Mouse (Mus musculus): Measurements from ENCODE around the gene Pdzrn3. TPM values are rescaled to one million over a fixed set of nuclear protein-coding genes. Genes with fewer than 3 reads are reported as not detected.

Pdzrn3 gene
- polyA plus RNA-seq, 1 experiment, result 13.8 TPM

DNA sequence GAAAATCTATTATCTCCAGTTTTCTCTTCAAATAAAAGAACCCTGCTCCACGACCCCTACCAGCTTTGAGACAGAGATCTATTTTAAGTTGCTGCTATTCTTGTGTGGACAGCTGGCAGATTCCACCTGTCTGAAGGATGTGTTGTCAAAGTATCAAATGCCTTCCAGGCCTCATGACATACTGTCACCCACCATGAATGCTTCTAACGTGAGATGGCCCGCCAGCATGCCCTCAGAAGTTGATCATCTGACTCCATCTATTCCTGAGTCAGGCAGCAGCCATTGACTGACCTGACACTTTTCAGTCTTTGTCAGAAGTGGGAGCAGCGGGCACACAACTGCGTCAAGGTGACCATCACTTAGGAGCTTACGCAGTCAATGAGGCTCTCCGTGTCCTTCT lies 37.6 kb downstream of the Pdzrn3 start:
- no peaks in the 10 kb centered on the region for H3K27me3 ChIP-seq (ENCODE audit: control insufficient read depth, insufficient read depth, insufficient read length)
- no peaks in the 10 kb centered on the region for H3K36me3 ChIP-seq (ENCODE audit: control insufficient read depth, insufficient read depth)
- H3K79me2 ChIP-seq (ENCODE audit: control insufficient read depth, insufficient read depth), result peaks cover 18% of the 10 kb centered on the region
- peak overlapping the region; percentile 8 for H3K4me2 ChIP-seq (ENCODE audit: low read depth)
- H3K4me3 ChIP-seq, result no peak overlapping the region
- H3ac ChIP-seq (ENCODE audit: control insufficient read depth, insufficient read length), result no peak overlapping the region
- TF ChIP-seq MYOG (IDR thresholded peaks at IDR 0.05; ENCODE audit: control insufficient read depth in 1 of 3, insufficient read depth in 1 of 3, insufficient read length in 2 of 3, low read depth in 2 of 3), result peak in 2 of 3 experiments; percentile 81 to 97
- TF ChIP-seq TCF12 (IDR thresholded peaks at IDR 0.05; ENCODE audit: insufficient read depth, poor library complexity, severe bottlenecking), result peak; percentile 83
- no peak for TF ChIP-seq REST (IDR thresholded peaks at IDR 0.05; ENCODE audit: insufficient read depth, insufficient read length)
- peak; percentile 43 for TF ChIP-seq TCF3 (IDR thresholded peaks at IDR 0.05; ENCODE audit: insufficient read length, low read depth)
- peak; percentile 66 to 91 (median 74) for TF ChIP-seq MYOD1 (IDR thresholded peaks at IDR 0.05; ENCODE audit: control insufficient read depth in 1 of 3, insufficient read length in 2 of 3, low read depth in 2 of 3)

DNA sequence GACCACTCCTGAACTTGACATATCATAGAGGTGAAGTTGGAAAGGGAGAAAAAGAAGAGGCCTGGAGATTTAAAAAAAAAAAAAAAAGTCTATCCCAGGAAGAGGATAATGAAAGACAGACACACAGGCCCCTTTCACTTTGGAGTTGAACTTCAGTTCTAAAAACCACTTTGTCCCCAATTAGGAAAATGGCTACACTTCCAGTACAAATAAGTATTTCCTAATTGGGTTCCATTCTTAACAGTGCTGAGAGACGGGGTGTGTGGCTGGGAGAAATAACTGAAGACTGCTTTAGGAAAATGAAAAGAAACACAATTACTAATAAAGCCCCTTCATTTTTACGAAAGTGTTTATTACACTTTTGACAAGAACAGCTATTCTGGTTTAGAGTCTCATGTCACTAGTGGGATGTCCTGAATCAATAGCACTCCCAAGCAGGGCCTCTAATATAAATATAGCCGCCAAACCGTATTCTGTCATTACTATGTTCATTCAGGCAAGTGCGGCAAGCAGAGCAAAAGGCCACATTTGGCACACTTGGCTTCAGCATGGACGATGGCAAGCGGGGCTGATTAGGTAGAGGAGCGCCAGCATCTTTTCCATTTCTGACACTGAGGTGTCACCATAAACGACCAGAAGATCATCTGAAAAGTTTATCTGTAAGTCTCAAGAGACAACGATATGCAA lies 39.7 kb downstream of the Pdzrn3 start:
- no peak for TF ChIP-seq CEBPB (IDR thresholded peaks at IDR 0.05; ENCODE audit: insufficient read depth, poor library complexity, severe bottlenecking)
- TF ChIP-seq MYOD1 (IDR thresholded peaks at IDR 0.05; ENCODE audit: control insufficient read depth in 1 of 3, insufficient read length in 2 of 3, low read depth in 2 of 3), result no peak
- no peak for TF ChIP-seq MYOG (IDR thresholded peaks at IDR 0.05; ENCODE audit: control insufficient read depth in 1 of 3, insufficient read depth in 1 of 3, insufficient read length in 2 of 3, low read depth in 2 of 3)
- TF ChIP-seq REST (IDR thresholded peaks at IDR 0.05; ENCODE audit: insufficient read depth, insufficient read length), result no peak
- TF ChIP-seq TCF3 (IDR thresholded peaks at IDR 0.05; ENCODE audit: insufficient read length, low read depth), result no peak
- no peak for TF ChIP-seq USF1 (IDR thresholded peaks at IDR 0.05; ENCODE audit: low read depth)
- no peak for TF ChIP-seq MAX (IDR thresholded peaks at IDR 0.05; ENCODE audit: low read depth)
- no peak for TF ChIP-seq POLR2AphosphoS2 (IDR thresholded peaks at IDR 0.05; ENCODE audit: insufficient read length, low read depth)
- no peak for TF ChIP-seq E2F4 (IDR thresholded peaks at IDR 0.05; ENCODE audit: insufficient read depth)
- TF ChIP-seq POLR2A (IDR thresholded peaks at IDR 0.05; ENCODE audit: insufficient read length, low read depth), result no peak
- TF ChIP-seq TCF12 (IDR thresholded peaks at IDR 0.05; ENCODE audit: insufficient read depth, poor library complexity, severe bottlenecking), result no peak
- TF ChIP-seq SRF (IDR thresholded peaks at IDR 0.05; ENCODE audit: control insufficient read depth, insufficient read length, low read depth), result no peak
- no peak overlapping the region for H3ac ChIP-seq (ENCODE audit: control insufficient read depth, insufficient read length)

DNA sequence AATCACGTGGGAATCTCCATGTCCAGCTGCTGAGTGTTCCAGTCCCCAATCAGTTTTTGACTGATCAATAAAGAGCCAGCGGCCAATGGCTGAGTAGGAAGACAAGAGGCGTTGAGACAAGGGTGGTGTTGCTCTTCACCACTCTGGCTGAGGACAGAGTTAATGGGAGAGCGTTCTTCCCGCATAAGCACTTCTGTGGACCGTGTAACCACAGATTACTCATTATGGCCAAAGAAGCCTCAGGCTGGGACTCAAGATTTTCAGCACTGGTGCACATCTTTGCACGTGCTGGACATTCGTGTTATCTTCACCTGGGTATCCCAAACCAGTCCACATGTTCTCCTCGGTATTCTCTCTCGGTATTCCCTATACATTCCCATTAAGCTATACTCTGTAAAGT lies 41.0 kb downstream of the Pdzrn3 start:
- no peaks in the 10 kb centered on the region for H3K27me3 ChIP-seq (ENCODE audit: control insufficient read depth, insufficient read depth, insufficient read length)
- peaks cover 17% of the 10 kb centered on the region for H3K79me2 ChIP-seq (ENCODE audit: control insufficient read depth, insufficient read depth)
- no peaks in the 10 kb centered on the region for H3K36me3 ChIP-seq (ENCODE audit: control insufficient read depth, insufficient read depth)
- no peak overlapping the region for H3ac ChIP-seq (ENCODE audit: control insufficient read depth, insufficient read length)
- TF ChIP-seq TCF12 (IDR thresholded peaks at IDR 0.05; ENCODE audit: insufficient read depth, poor library complexity, severe bottlenecking), result no peak
- TF ChIP-seq POLR2A (IDR thresholded peaks at IDR 0.05; ENCODE audit: insufficient read length, low read depth), result no peak
- TF ChIP-seq MYOD1 (IDR thresholded peaks at IDR 0.05; ENCODE audit: control insufficient read depth in 1 of 3, insufficient read length in 2 of 3, low read depth in 2 of 3), result no peak
- H3K4me3 ChIP-seq, result no peak overlapping the region
- peak overlapping the region; percentile 1 for H3K4me2 ChIP-seq (ENCODE audit: low read depth)

More for the DNA sequence above, 39.7 kb downstream of the Pdzrn3 start:
- no peaks in the 10 kb centered on the region for H3K36me3 ChIP-seq (ENCODE audit: control insufficient read depth, insufficient read depth)
- H3K27me3 ChIP-seq (ENCODE audit: control insufficient read depth, insufficient read depth, insufficient read length), result no peaks in the 10 kb centered on the region
- no peak overlapping the region for H3K4me2 ChIP-seq (ENCODE audit: low read depth)
- peaks cover 15% of the 10 kb centered on the region for H3K79me2 ChIP-seq (ENCODE audit: control insufficient read depth, insufficient read depth)
- H3K4me3 ChIP-seq, result no peak overlapping the region

DNA sequence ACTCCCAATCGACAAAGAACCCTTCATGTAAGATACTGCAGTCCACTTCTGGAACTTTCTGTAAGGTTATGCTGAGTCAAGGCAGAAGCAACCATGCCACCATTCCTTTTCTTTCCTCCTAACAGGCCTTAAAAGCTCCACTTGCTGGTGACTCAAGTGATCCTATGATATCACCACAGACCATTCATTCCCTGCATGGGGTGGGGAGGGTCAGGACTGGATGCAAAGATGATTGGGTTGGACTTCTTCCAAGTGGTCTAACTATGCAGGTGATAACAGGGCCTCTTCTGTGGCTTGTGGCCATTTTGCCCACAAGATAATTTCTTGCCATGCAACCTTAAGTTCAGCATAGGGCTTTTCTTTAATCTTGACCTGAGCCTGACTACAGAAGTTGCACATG lies 42.0 kb downstream of the Pdzrn3 start:
- Histone ChIP-seq H3K27me3 (ENCODE audit: control insufficient read depth, insufficient read depth, insufficient read length) (no peaks in the 10 kb centered on the region), H3K4me2 (ENCODE audit: low read depth) (no peak overlapping the region), H3K4me3 (no peak overlapping the region), H3K36me3 (ENCODE audit: control insufficient read depth, insufficient read depth) (no peaks in the 10 kb centered on the region), H3K79me2 (ENCODE audit: control insufficient read depth, insufficient read depth) (peaks cover 18% of the 10 kb centered on the region), H3ac (ENCODE audit: control insufficient read depth, insufficient read length) (no peak overlapping the region)
- no peak for TF ChIP-seq SRF (IDR thresholded peaks at IDR 0.05; ENCODE audit: control insufficient read depth, insufficient read length, low read depth)
- no peak for TF ChIP-seq USF1 (IDR thresholded peaks at IDR 0.05; ENCODE audit: low read depth)
- no peak for TF ChIP-seq TCF12 (IDR thresholded peaks at IDR 0.05; ENCODE audit: insufficient read depth, poor library complexity, severe bottlenecking)
- TF ChIP-seq CEBPB (IDR thresholded peaks at IDR 0.05; ENCODE audit: insufficient read depth, poor library complexity, severe bottlenecking), result no peak
- no peak for TF ChIP-seq POLR2AphosphoS2 (IDR thresholded peaks at IDR 0.05; ENCODE audit: insufficient read length, low read depth)
- TF ChIP-seq MYOG (IDR thresholded peaks at IDR 0.05; ENCODE audit: control insufficient read depth in 1 of 3, insufficient read depth in 1 of 3, insufficient read length in 2 of 3, low read depth in 2 of 3), result no peak
- no peak for TF ChIP-seq POLR2A (IDR thresholded peaks at IDR 0.05; ENCODE audit: insufficient read length, low read depth)
- no peak for TF ChIP-seq MAX (IDR thresholded peaks at IDR 0.05; ENCODE audit: low read depth)
- no peak for TF ChIP-seq REST (IDR thresholded peaks at IDR 0.05; ENCODE audit: insufficient read depth, insufficient read length)
- no peak for TF ChIP-seq MYOD1 (IDR thresholded peaks at IDR 0.05; ENCODE audit: control insufficient read depth in 1 of 3, insufficient read length in 2 of 3, low read depth in 2 of 3)
- TF ChIP-seq E2F4 (IDR thresholded peaks at IDR 0.05; ENCODE audit: insufficient read depth), result no peak
- no peak for TF ChIP-seq TCF3 (IDR thresholded peaks at IDR 0.05; ENCODE audit: insufficient read length, low read depth)

DNA sequence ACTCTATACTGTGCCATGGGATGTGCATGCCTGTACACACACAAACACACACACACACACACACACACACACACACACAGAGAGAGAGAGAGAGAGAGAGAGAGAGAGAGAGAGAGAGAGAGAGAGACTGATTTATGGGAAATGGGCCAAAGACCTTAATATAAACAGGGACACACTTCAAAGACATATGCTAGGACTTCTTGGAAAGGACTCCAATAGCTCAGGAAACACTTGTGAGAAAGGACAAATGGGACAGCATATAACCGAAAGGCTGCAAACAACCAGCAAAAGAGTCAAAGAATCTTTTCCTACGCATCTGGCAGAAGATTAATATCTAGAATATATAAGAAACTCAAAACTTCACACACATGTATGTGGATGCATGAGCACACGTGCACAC lies 43.2 kb downstream of the Pdzrn3 start:
- H3K4me2 ChIP-seq (ENCODE audit: low read depth), result no peak overlapping the region
- H3K79me2 ChIP-seq (ENCODE audit: control insufficient read depth, insufficient read depth), result peaks cover 16% of the 10 kb centered on the region
- H3ac ChIP-seq (ENCODE audit: control insufficient read depth, insufficient read length), result no peak overlapping the region
- no peak overlapping the region for H3K4me3 ChIP-seq
- H3K36me3 ChIP-seq (ENCODE audit: control insufficient read depth, insufficient read depth), result no peaks in the 10 kb centered on the region
- no peaks in the 10 kb centered on the region for H3K27me3 ChIP-seq (ENCODE audit: control insufficient read depth, insufficient read depth, insufficient read length)
- TF ChIP-seq CEBPB (IDR thresholded peaks at IDR 0.05; ENCODE audit: insufficient read depth, poor library complexity, severe bottlenecking), result no peak
- TF ChIP-seq MYOD1 (IDR thresholded peaks at IDR 0.05; ENCODE audit: control insufficient read depth in 1 of 3, insufficient read length in 2 of 3, low read depth in 2 of 3), result no peak
- no peak for TF ChIP-seq USF1 (IDR thresholded peaks at IDR 0.05; ENCODE audit: low read depth)
- TF ChIP-seq TCF3 (IDR thresholded peaks at IDR 0.05; ENCODE audit: insufficient read length, low read depth), result no peak
- no peak for TF ChIP-seq POLR2AphosphoS2 (IDR thresholded peaks at IDR 0.05; ENCODE audit: insufficient read length, low read depth)
- TF ChIP-seq POLR2A (IDR thresholded peaks at IDR 0.05; ENCODE audit: insufficient read length, low read depth), result no peak
